Mouse (Mus musculus) forebrain, postnatal 0 days (tissue): ENCODE measurements around the gene Abhd2. TPM values are rescaled to one million over a fixed set of nuclear protein-coding genes. Genes with fewer than 3 reads are reported as not detected.

Experiments used
- ATAC-seq: fragments of 200-750 bp; cut with Nextera tagmentation; 2 replicates; pipeline ENCODE4 v1.8.0; 2017; ENCODE audit warnings: mild to moderate bottlenecking, moderate library complexity
- DNase-seq: peaks from one replicate; pipeline ENCODE4 v3.0.0-alpha.2; 2015
- H3K27ac ChIP-seq: fragments of 300-500 bp; sonication (generic); 2 replicates; pipeline ENCODE4 v1.5.1; 2014; ENCODE audit warnings: low read depth, mild to moderate bottlenecking, antibody characterized with exemption, low read length, moderate library complexity, mixed read lengths
- H3K27me3 ChIP-seq: fragments of 300-500 bp; sonication (generic); 2 replicates; pipeline ENCODE4 v1.6.1; 2014; ENCODE audit warnings: mild to moderate bottlenecking, low read length, mixed read lengths; ENCODE audit not compliant: insufficient read depth
- H3K36me3 ChIP-seq: fragments of 300-500 bp; sonication (generic); 2 replicates; pipeline ENCODE4 v1.6.1; 2014; ENCODE audit warnings: mild to moderate bottlenecking, moderate library complexity; ENCODE audit not compliant: insufficient read depth
- H3K4me1 ChIP-seq: fragments of 300-500 bp; sonication (generic); 2 replicates; pipeline ENCODE4 v1.6.1; 2014; ENCODE audit warnings: antibody characterized with exemption; ENCODE audit not compliant: insufficient read depth
- H3K4me2 ChIP-seq: fragments of 300-500 bp; sonication (generic); 2 replicates; pipeline ENCODE4 v1.6.1; 2014; ENCODE audit warnings: low read depth, mild to moderate bottlenecking, moderate library complexity
- H3K4me3 ChIP-seq: fragments of 300-500 bp; sonication (generic); 2 replicates; pipeline ENCODE4 v1.5.1; 2014; ENCODE audit warnings: low read depth, low read length, mixed read lengths
- H3K9ac ChIP-seq: fragments of 300-500 bp; sonication (generic); 2 replicates; pipeline ENCODE4 v1.6.1; 2014; ENCODE audit warnings: mild to moderate bottlenecking
- H3K9me3 ChIP-seq: fragments of 300-500 bp; sonication (generic); 2 replicates; pipeline ENCODE4 v1.6.1; 2016; ENCODE audit warnings: low read length
- CTCF ChIP-seq: sonication (generic); IDR thresholded peaks from 2 replicates; pipeline ENCODE4 v1.5.1; 2016; ENCODE audit warnings: antibody characterized with exemption, control low read depth, low read depth
- WGBS: fragments of 180-500 bp; shearing (Covaris S2); extraction: QIAGEN DNeasy Blood & Tissue Kit; methylation state at CpG from one replicate; pipeline ENCODE4 v1.1.7; 2014; 5-methylcytosine and 5-hydroxymethylcytosine counted together
- polyA plus RNA-seq: library from polyadenylated mRNA; unstranded; fragments of >200 nt; fragmentation: Nextera tagmentation; extraction: Ambion mirVana; gene quantifications from 2 replicates; pipeline ENCODE4 v1.2.1, GENCODE M21; 2015
- total RNA-seq: library from RNA; depleted of rRNA; stranded (reverse); fragments of >200 nt; gene quantifications from 2 replicates; pipeline ENCODE4 v1.2.3, GENCODE M21; 2014; rRNA removed

Gene Abhd2
- total and polyA plus RNA-seq, 2 experiments from 2014 or later, result 26.0 to 88.0 TPM

DNA sequence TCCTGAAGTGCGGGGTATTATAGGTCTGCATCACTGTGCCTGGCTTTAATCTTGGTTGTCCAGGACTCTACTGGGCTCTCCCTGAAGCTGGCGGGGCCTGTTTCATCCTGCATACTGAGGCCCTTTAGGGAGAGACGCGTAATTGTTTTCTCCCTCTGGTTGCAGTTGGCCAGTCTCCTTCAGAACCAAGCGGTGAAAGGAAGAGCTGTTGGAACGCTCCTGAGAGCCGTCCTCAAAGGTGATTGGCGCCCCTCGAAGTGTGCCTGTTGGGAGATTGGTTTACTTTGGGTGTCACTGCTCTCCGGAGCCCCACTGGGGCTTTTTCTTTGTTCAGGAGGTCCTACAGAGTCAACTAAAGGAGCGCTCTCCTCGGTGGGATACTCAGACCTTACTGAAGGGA, 126.0 kb downstream of the Abhd2 start:
- no peak for TF ChIP-seq CTCF
- Histone ChIP-seq H3K27ac (no peak overlapping the region), H3K9me3 (no peaks in the 10 kb centered on the region), H3K4me1 (no peaks in the 10 kb centered on the region), H3K4me2 (no peak overlapping the region), H3K9ac (no peak overlapping the region), H3K27me3 (no peaks in the 10 kb centered on the region), H3K4me3 (no peak overlapping the region), H3K36me3 (no peaks in the 10 kb centered on the region)
- no peak for ATAC-seq
- DNase-seq, result no peak
- 74% methylated on average over 12 of the region's 12 CpGs for WGBS

DNA sequence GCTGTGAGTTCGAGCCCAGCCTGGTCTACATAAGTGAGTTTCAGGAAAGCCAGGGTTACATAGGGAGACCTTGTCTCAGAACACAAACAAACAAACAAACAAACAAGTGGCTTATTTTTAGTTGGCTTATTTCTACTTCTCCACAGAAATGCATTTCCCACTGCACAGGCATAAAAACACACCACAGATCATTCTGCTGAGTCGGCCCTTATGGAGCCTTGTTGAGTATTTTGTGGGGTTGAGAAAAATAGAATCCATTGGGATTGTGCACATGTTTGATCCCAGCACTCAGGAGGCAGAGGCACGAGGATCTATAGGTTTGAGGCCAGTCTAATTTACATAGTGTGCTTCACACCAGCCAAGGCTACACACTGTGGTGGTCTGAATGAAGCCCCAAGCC, 127.3 kb downstream of the Abhd2 start:
- Histone ChIP-seq H3K27ac (no peak overlapping the region), H3K4me3 (no peak overlapping the region), H3K9ac (no peak overlapping the region), H3K9me3 (no peaks in the 10 kb centered on the region), H3K27me3 (no peaks in the 10 kb centered on the region), H3K36me3 (no peaks in the 10 kb centered on the region), H3K4me2 (no peak overlapping the region), H3K4me1 (no peaks in the 10 kb centered on the region)
- DNase-seq (no peak), ATAC-seq (no peak)
- WGBS, result 91% methylated on average over 3 of the region's 3 CpGs
- TF ChIP-seq CTCF, result no peak

DNA sequence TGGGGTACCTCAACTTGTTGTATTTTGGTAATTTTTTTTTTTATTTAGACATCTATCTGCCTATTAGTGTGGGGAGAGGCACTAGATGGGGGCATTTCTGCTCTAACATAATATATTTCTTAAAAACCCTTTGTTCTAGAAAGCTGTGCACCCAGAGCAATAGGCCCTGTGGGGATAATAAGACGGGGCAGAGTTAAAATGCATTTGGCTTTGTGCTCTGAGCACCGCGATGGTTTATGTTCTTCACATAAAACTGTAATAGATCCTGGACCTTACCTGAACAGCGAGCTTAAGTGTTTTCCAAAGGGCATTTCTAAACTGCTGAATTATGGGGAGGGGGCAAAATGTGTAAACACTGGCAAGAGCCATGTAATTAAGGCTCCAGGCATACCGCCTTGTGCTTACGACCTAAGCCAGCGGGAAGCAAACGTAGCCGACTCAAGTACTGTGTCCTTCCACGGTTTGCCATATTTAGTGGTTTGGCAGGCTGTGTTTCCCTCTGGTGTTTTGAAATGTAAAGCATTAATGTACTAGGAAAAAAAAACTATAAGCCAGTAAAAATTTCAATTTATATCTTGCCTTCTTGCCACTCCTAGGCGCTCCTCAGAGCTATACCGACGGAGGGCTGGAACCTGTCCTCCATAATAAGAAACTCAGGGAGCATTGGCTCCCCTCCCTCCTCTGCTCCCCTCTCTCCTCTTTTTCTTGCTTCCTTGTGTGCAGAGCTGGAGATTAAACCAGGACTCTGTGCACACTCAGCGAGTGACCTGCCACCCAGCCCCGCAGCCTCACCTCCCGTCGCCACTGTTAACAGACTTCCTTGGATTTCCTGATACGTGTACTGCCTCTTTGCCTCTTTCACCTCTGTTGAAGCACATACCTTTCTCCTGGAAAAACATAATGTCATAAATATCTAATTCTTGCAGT, 141.7 kb downstream of the Abhd2 start:
- H3K27me3 ChIP-seq, result no peaks in the 10 kb centered on the region
- DNase-seq, result peak; percentile 13
- H3K4me2 ChIP-seq, result no peak overlapping the region
- no peaks in the 10 kb centered on the region for H3K9me3 ChIP-seq
- H3K36me3 ChIP-seq, result no peaks in the 10 kb centered on the region
- no peak overlapping the region for H3K27ac ChIP-seq
- H3K4me1 ChIP-seq, result no peaks in the 10 kb centered on the region
- H3K4me3 ChIP-seq, result no peak overlapping the region
- WGBS, result 80% methylated on average over 18 of the region's 18 CpGs
- TF ChIP-seq CTCF, result no peak
- no peak for ATAC-seq
- no peak overlapping the region for H3K9ac ChIP-seq

Other genes starting within 250 kb of the Abhd2 start
- gene Acan, start 219.7 kb upstream of the Abhd2 start, total RNA-seq, result 1.4 and 5.0 TPM in 2 replicates
- 0.28 and 0.50 TPM in 2 replicates for gene Acan, start 219.7 kb upstream of the Abhd2 start, polyA plus RNA-seq
- gene Hapln3, start 142.2 kb upstream of the Abhd2 start, total RNA-seq, result 1.9 and 2.7 TPM in 2 replicates
- 2.7 and 3.5 TPM in 2 replicates for gene Hapln3, start 142.2 kb upstream of the Abhd2 start, polyA plus RNA-seq
- gene Mfge8, start 124.1 kb upstream of the Abhd2 start, total RNA-seq, result 155 and 184 TPM in 2 replicates
- 221 and 275 TPM in 2 replicates for gene Mfge8, start 124.1 kb upstream of the Abhd2 start, polyA plus RNA-seq
- 46.2 and 54.9 TPM in 2 replicates for gene Rlbp1, start 113.8 kb downstream of the Abhd2 start, total RNA-seq
- 41.0 and 52.3 TPM in 2 replicates for gene Rlbp1, start 113.8 kb downstream of the Abhd2 start, polyA plus RNA-seq
- 1.9 and 2.1 TPM in 2 replicates for gene Fanci, start 118.7 kb downstream of the Abhd2 start, total RNA-seq
- 1.2 and 1.4 TPM in 2 replicates for gene Fanci, start 118.7 kb downstream of the Abhd2 start, polyA plus RNA-seq
- gene Polg, start 193.2 kb downstream of the Abhd2 start, total RNA-seq, result 51.1 and 52.9 TPM in 2 replicates
- gene Polg, start 193.2 kb downstream of the Abhd2 start, polyA plus RNA-seq, result 17.4 and 19.4 TPM in 2 replicates